Mouse (Mus musculus) midbrain, embryonic 10.5 days (tissue): ENCODE data around the gene Spn. TPM values are rescaled to one million over a fixed set of nuclear protein-coding genes. Genes with fewer than 3 reads are reported as not detected.

ENCODE experiments used
- DNase-seq: peaks from one replicate; pipeline ENCODE4 v3.0.0-alpha.2; 2017; ENCODE audit warnings: low spot score
- H3K27ac ChIP-seq: fragments of 300-500 bp; sonication (generic); replicated peaks from 2 replicates; pipeline ENCODE4 v1.5.1; 2016; ENCODE audit warnings: mild to moderate bottlenecking
- H3K27me3 ChIP-seq: fragments of 300-500 bp; sonication (generic); 2 replicates; pipeline ENCODE4 v1.6.1; 2016; ENCODE audit warnings: low read depth, mild to moderate bottlenecking; ENCODE audit not compliant: poor library complexity, severe bottlenecking
- H3K36me3 ChIP-seq: fragments of 300-500 bp; sonication (generic); 2 replicates; pipeline ENCODE4 v1.6.1; 2016; ENCODE audit warnings: mild to moderate bottlenecking, moderate library complexity
- H3K4me1 ChIP-seq: fragments of 300-500 bp; sonication (generic); 2 replicates; pipeline ENCODE4 v1.6.1; 2016
- H3K4me3 ChIP-seq: fragments of 300-500 bp; sonication (generic); 2 replicates; pipeline ENCODE4 v1.5.1; 2016; ENCODE audit warnings: mild to moderate bottlenecking, moderate library complexity
- H3K9me3 ChIP-seq: fragments of 300-500 bp; sonication (generic); replicated peaks from 2 replicates; pipeline ENCODE4 v1.6.1; 2016; ENCODE audit warnings: mild to moderate bottlenecking
- WGBS: fragments of 180-500 bp; shearing (Covaris S2); methylation state at CpG from one replicate; pipeline ENCODE4 v1.1.7; 2016; 5-methylcytosine and 5-hydroxymethylcytosine counted together
- polyA plus RNA-seq: library from polyadenylated mRNA; unstranded; fragments of >200 nt; fragmentation: Nextera tagmentation; extraction: Ambion mirVana; gene quantifications from 2 replicates; pipeline ENCODE4 v1.2.1, GENCODE M21; 2016

Spn gene
- polyA plus RNA-seq, 1 experiment from 2014 or later = 0.10 TPM

GRCm38 (mm10) chr7:127082271-127082670, 55.4 kb downstream of the Spn start:
- 85% methylated on average over 8 of the region's 8 CpGs for WGBS

More at GRCm38 (mm10) chr7:127082271-127082670, 55.4 kb downstream of the Spn start:
- Histone ChIP-seq H3K36me3 (no peaks in the 10 kb centered on the region), H3K4me1 (no peaks in the 10 kb centered on the region), H3K4me3 (no peak overlapping the region), H3K27ac (no peak overlapping the region), H3K27me3 (no peaks in the 10 kb centered on the region), H3K9me3 (no peaks in the 10 kb centered on the region)
- no peak for DNase-seq

Other genes with a start within 250 kb of the Spn start
- gene Tmem219, start 214.9 kb downstream of the Spn start, polyA plus RNA-seq = 29.4 and 36.1 TPM in 2 replicates
- 20.8 and 26.1 TPM in 2 replicates for gene Kctd13, start 208.9 kb downstream of the Spn start, polyA plus RNA-seq
- 0.25 and 0.76 TPM in 2 replicates for gene Asphd1, start 188.2 kb downstream of the Spn start, polyA plus RNA-seq
- 2.0 and 4.6 TPM in 2 replicates for gene Sez6l2, start 187.3 kb downstream of the Spn start, polyA plus RNA-seq
- 89.2 and 99.8 TPM in 2 replicates for gene Cdipt, start 161.9 kb downstream of the Spn start, polyA plus RNA-seq
- 0.51 and 1.0 TPM in 2 replicates for gene Cdiptos, start 161.7 kb downstream of the Spn start, polyA plus RNA-seq
- 3.0 and 5.2 TPM in 2 replicates for gene Mvp, start 123.2 kb downstream of the Spn start, polyA plus RNA-seq
- gene Pagr1b, start 121.3 kb downstream of the Spn start, polyA plus RNA-seq = 0.19 and 0.25 TPM in 2 replicates
- 103 and 104 TPM in 2 replicates for gene Pagr1a, start 120.5 kb downstream of the Spn start, polyA plus RNA-seq
- 46.2 and 55.1 TPM in 2 replicates for gene Gm42742, start 116.7 kb downstream of the Spn start, polyA plus RNA-seq
- 2.9 and 4.4 TPM in 2 replicates for gene Prrt2, start 116.6 kb downstream of the Spn start, polyA plus RNA-seq
- gene Maz, start 110.8 kb downstream of the Spn start, polyA plus RNA-seq = 64.6 and 66.4 TPM in 2 replicates
- 210 and 222 TPM in 2 replicates for gene Kif22, start 95.4 kb downstream of the Spn start, polyA plus RNA-seq
- not detected in 2 replicates for gene Zg16, start 50.5 kb downstream of the Spn start, polyA plus RNA-seq
- 0.91 and 1.2 TPM in 2 replicates for gene AI467606, start 46.5 kb downstream of the Spn start, polyA plus RNA-seq
- 7.2 and 10.3 TPM in 2 replicates for gene Qprt, start 15.6 kb downstream of the Spn start, polyA plus RNA-seq
- gene Cd2bp2, start 58.2 kb upstream of the Spn start, polyA plus RNA-seq = 94.3 and 109 TPM in 2 replicates
- 22.7 and 29.4 TPM in 2 replicates for gene Tbc1d10b, start 70.6 kb upstream of the Spn start, polyA plus RNA-seq
- 12.6 and 16.5 TPM in 2 replicates for gene Mylpf, start 71.1 kb upstream of the Spn start, polyA plus RNA-seq
- gene Zfp553, start 95.2 kb upstream of the Spn start, polyA plus RNA-seq = 75.4 and 78.6 TPM in 2 replicates
- gene Sept1, start 95.3 kb upstream of the Spn start, polyA plus RNA-seq = 31.8 and 32.7 TPM in 2 replicates
- 59.4 TPM in 2 replicates for gene Zfp771, start 106.5 kb upstream of the Spn start, polyA plus RNA-seq
- gene Dctpp1, start 122.9 kb upstream of the Spn start, polyA plus RNA-seq = 289 and 345 TPM in 2 replicates
- gene Sephs2, start 136.2 kb upstream of the Spn start, polyA plus RNA-seq = 71.2 and 76.9 TPM in 2 replicates
- gene Itgal, start 158.4 kb upstream of the Spn start, polyA plus RNA-seq = 0.72 and 0.77 TPM in 2 replicates
- gene Zfp768, start 207.8 kb upstream of the Spn start, polyA plus RNA-seq = 19.7 and 20.6 TPM in 2 replicates
- gene Zfp747, start 238.2 kb upstream of the Spn start, polyA plus RNA-seq = 8.6 and 9.1 TPM in 2 replicates
- gene 9130019O22Rik, start 249.3 kb upstream of the Spn start, polyA plus RNA-seq = 5.8 and 6.4 TPM in 2 replicates